Mouse (Mus musculus) olfactory bulb, adult 2 months (tissue): ENCODE measurements around the gene Palm3.

Experiments used
- CTCF ChIP-seq: fragments of 200-500 bp; IDR thresholded peaks from 2 replicates; pipeline ENCODE4 v1.5.1; 2012; ENCODE audit warnings: low read depth, mild to moderate bottlenecking, low read length, moderate library complexity; ENCODE audit not compliant: insufficient read depth
- POLR2A ChIP-seq: fragments of 200-500 bp; IDR thresholded peaks from 2 replicates; pipeline ENCODE4 v1.6.1; 2012; ENCODE audit warnings: mild to moderate bottlenecking, low read depth, low read length, moderate library complexity; ENCODE audit not compliant: insufficient read depth

DNA sequence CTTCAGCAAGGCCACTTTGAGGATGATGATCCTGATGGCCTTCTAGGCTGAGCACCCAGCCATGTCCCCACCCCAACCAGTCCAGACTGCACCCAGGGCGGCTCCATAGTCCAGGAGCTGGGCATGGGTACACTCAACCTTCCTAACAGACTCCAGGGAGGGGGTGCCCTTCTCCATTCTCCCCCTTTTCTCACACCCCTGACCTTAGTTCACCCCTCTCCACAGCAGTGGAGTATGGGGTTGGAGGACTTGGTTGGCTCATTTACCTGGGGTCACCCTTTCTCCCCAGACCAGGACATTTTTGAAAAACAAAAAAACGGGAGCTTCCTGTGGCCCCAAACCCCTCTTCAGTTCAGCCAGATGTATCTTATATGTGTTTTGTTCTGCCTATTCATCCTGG, 21.4 kb upstream of the Palm3 start:
- TF ChIP-seq POLR2A (no peak), CTCF (no peak)
